Mouse (Mus musculus): ENCODE results near the gene Ifnz. TPM values are rescaled to one million over a fixed set of nuclear protein-coding genes. Genes with fewer than 3 reads are reported as not detected.
"Not testable (repeated sequence)": the region's sequence is repeated elsewhere in the genome, so short reads cannot be mapped to it uniquely, and the experiment has no call there.

Ifnz gene
- total RNA-seq, 1 experiment from 2014 or later = not detected

- not testable (repeated sequence) for DNase-seq
Observed at GRCm38 (mm10) chr4:88785409-88785808, 3.5 kb downstream of the Ifnz start, which contains the start of gene Gm13276. Gene Gm13276 (plus strand): TSS chr4:88785709.

- DNase-seq = peak; percentile 78
Observed at GRCm38 (mm10) chr4:88788402-88788801, 6.5 kb downstream of the Ifnz start, which contains the start of gene Gm13277. Gene Gm13277 (plus strand): TSS chr4:88788632.

GRCm38 (mm10) chr4:88791250-88791649 is 9.3 kb downstream of the Ifnz start, which contains the start of gene Gm13278:
Gene Gm13278 (plus strand): TSS chr4:88791550.
- not testable (repeated sequence) for DNase-seq

GRCm38 (mm10) chr4:88793936-88794675 is 12.2 kb downstream of the Ifnz start, which contains the start of gene Gm13275:
Gene Gm13275 (plus strand): TSS chr4:88794487.
- peak; percentile 52 for DNase-seq

GRCm38 (mm10) chr4:88797097-88797496 is 15.2 kb downstream of the Ifnz start, which contains the start of gene Gm13279:
Gene Gm13279 (plus strand): TSS chr4:88797397.
- not testable (repeated sequence) for DNase-seq

GRCm38 (mm10) chr4:88799365-88799764 is 17.4 kb downstream of the Ifnz start, which contains the start of gene Gm13285:
Gene Gm13285 (plus strand): TSS chr4:88799665.
- DNase-seq = not testable (repeated sequence)

- DNase-seq = not testable (repeated sequence)
Observed at GRCm38 (mm10) chr4:88802954-88803353, 21.0 kb downstream of the Ifnz start, which contains the start of gene Gm13287. Gene Gm13287 (plus strand): TSS chr4:88803254.

GRCm38 (mm10) chr4:88805231-88805630 is 23.3 kb downstream of the Ifnz start, which contains the start of gene Gm13288:
Gene Gm13288 (plus strand): TSS chr4:88805531.
- DNase-seq = not testable (repeated sequence)

- DNase-seq = peak; percentile 45
Observed at GRCm38 (mm10) chr4:88805761-88806160, 23.8 kb downstream of the Ifnz start.

- DNase-seq = no peak
Observed at GRCm38 (mm10) chr4:88815928-88816327, 34.0 kb downstream of the Ifnz start, which contains the start of gene Ifna7. Gene Ifna7 (plus strand): TSS chr4:88816228.

- DNase-seq = no peak
Observed at GRCm38 (mm10) chr4:88819659-88820058, 37.7 kb downstream of the Ifnz start, which contains the start of gene Ifna11. Gene Ifna11 (plus strand): TSS chr4:88819959.

- peak; percentile 14 for DNase-seq
Observed at GRCm38 (mm10) chr4:88822995-88823394, 41.1 kb downstream of the Ifnz start.

- DNase-seq = not testable (repeated sequence)
Observed at GRCm38 (mm10) chr4:88827116-88827515, 45.2 kb downstream of the Ifnz start, which contains the start of gene Ifna6. Gene Ifna6 (plus strand): TSS chr4:88827416.

- peak; percentile 26 for DNase-seq
Observed at GRCm38 (mm10) chr4:88830523-88830922, 48.6 kb downstream of the Ifnz start.

Other genes with a start within 250 kb of the Ifnz start
- gene Ifna15, start 223.9 kb upstream of the Ifnz start, total RNA-seq (2021) = not detected in 2 replicates
- not detected in 2 replicates for gene Ifna14, start 210.3 kb upstream of the Ifnz start, total RNA-seq (2021)
- gene Ifna9, start 189.7 kb upstream of the Ifnz start, total RNA-seq (2021) = not detected in 2 replicates
- not detected in 2 replicates for gene Ifna12, start 178.8 kb upstream of the Ifnz start, total RNA-seq (2021)
- gene C87499, start 147.7 kb upstream of the Ifnz start, total RNA-seq (2021) = not detected in 2 replicates
- not detected in 2 replicates for gene Ifna13, start 137.7 kb upstream of the Ifnz start, total RNA-seq (2021)
- not detected in 2 replicates for gene Ifna16, start 105.2 kb upstream of the Ifnz start, total RNA-seq (2021)
- gene Ifna2, start 98.2 kb upstream of the Ifnz start, total RNA-seq (2021) = not detected in 2 replicates
- gene Ifnab, start 90.8 kb upstream of the Ifnz start, total RNA-seq (2021) = not detected in 2 replicates
- gene Gm26566, start 60.3 kb upstream of the Ifnz start, total RNA-seq (2021) = 0.49 and 0.89 TPM in 2 replicates
- gene Klhl9, start 59.7 kb upstream of the Ifnz start, total RNA-seq (2021) = 72.3 and 74.9 TPM in 2 replicates
- not detected in 2 replicates for gene Gm13271, start 27.3 kb upstream of the Ifnz start, total RNA-seq (2021)
- gene Gm13283, start 22.0 kb upstream of the Ifnz start, total RNA-seq (2021) = not detected in 2 replicates
- gene Gm13290, start 8.3 kb upstream of the Ifnz start, total RNA-seq (2021) = not detected in 2 replicates
- not detected in 2 replicates for gene Gm13289, start 5.2 kb upstream of the Ifnz start, total RNA-seq (2021)
- not detected in 2 replicates for gene Gm13272, start 2.3 kb upstream of the Ifnz start, total RNA-seq (2021)
- not detected in 2 replicates for gene Gm13276, start 3.6 kb downstream of the Ifnz start, total RNA-seq (2021)
- not detected in 2 replicates for gene Gm13277, start 6.5 kb downstream of the Ifnz start, total RNA-seq (2021)
- not detected in 2 replicates for gene Gm13278, start 9.4 kb downstream of the Ifnz start, total RNA-seq (2021)
- gene Gm13275, start 12.4 kb downstream of the Ifnz start, total RNA-seq (2021) = not detected in 2 replicates
- not detected in 2 replicates for gene Gm13279, start 15.3 kb downstream of the Ifnz start, total RNA-seq (2021)
- 0.22 TPM in 1 of 2 replicates, not detected in the other for gene Gm13285, start 17.5 kb downstream of the Ifnz start, total RNA-seq (2021)
- not detected in 2 replicates for gene Gm13287, start 21.1 kb downstream of the Ifnz start, total RNA-seq (2021)
- gene Gm13288, start 23.4 kb downstream of the Ifnz start, total RNA-seq (2021) = not detected in 2 replicates
- not detected in 2 replicates for gene Ifna7, start 34.1 kb downstream of the Ifnz start, total RNA-seq (2021)
- gene Ifna11, start 37.8 kb downstream of the Ifnz start, total RNA-seq (2021) = not detected in 2 replicates
- not detected in 2 replicates for gene Ifna6, start 45.3 kb downstream of the Ifnz start, total RNA-seq (2021)
- not detected in 2 replicates for gene Ifna5, start 53.4 kb downstream of the Ifnz start, total RNA-seq (2021)
- not detected in 2 replicates for gene Ifna4, start 59.7 kb downstream of the Ifnz start, total RNA-seq (2021)
- not detected in 2 replicates for gene Ifna1, start 68.0 kb downstream of the Ifnz start, total RNA-seq (2021)
- not detected in 2 replicates for gene Ifne, start 98.1 kb downstream of the Ifnz start, total RNA-seq (2021)